Mouse (Mus musculus): ENCODE measurements at regions not wholly inside any gene's neighbourhood (a gene's known extent, or its start where the extent isn't known, plus 50 kb on each side); places are given as distances from the start of the nearest gene placed in this dataset.
"Not testable (repeated sequence)": the region's sequence is repeated elsewhere in the genome, so short reads cannot be mapped to it uniquely, and the experiment has no call there.

DNA sequence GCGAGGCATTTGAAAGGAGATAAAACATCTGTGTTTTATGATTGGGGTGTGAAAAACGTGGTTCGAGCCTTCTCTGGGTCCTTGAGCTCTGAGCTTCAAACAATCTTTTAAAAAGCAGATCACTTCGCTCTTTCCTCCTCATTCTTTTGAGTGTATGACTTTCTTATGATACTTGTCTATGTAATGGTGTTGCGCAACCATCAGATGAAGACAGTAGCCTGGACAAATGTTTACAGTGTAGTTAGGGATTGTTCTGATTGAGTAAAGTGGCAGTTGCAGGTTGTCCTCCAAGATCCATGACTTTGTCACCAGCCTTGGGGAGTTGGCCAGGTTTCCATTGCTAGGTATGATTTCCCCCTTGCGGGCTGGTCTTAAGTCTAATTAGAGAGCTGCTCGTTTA lies 116.1 kb upstream of the Pfn2 start:
- DNase-seq (ENCODE audit: low spot score in 2 of 2): no peak

DNA sequence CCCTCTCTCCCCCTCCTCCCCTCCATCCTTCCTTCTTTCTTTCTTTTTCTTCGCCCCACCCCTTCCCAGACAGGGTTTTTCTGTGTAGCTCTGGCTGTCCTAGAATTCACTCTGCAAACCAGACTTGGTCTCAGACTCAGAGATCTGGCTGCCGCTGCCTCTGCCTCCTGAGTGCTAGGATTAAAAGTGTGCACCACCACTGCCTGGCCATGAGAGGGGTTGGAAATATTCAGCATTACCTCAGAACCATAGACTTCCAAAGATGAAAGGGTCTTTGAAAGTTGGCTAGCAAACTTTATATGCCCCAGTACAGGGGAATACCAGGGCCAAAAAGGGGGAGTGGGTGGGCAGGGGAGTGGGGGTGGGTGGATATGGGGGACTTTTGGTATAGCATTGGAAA lies 122.7 kb upstream of the Pfn2 start:
- DNase-seq (ENCODE audit: low spot score in 2 of 2): not testable (repeated sequence)

DNA sequence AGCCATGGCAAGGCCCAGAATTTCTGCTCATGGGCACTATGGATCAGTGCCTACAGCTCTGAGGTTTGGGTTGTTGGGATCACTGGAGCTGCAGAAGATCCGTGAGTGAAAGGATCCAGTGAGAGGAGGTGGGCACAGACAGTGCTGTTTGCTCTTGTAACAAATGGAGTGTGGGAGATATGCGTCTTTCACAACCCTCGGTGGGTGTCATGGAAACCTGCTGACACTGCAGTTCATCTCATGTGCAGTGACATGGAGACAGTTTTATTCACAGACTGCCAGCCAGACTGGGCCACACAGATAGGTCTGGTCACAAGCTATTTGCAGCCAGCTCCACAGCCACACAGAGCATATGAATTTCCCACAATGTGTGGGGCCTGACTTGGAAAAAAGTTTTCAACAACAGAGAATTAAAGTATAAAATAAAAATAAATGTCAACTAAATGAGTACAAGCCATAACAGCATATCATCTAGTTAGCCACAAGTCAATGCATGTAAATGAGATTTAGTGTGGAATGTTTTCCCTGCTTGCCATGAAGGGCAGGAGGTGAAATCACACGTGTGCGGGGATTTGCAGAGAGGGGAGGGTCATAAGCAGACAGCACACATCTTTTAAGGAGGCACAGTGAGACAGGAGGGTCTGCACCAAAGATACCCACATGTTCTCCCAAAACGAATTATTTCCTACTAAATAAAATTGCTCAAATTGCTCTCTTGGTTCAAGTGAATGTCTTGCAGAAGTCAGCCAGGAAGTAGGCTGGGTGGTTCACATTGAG lies 124.8 kb upstream of the Pfn2 start:
- peak in 1 of 2 experiments; percentile 9 for DNase-seq (ENCODE audit: low spot score in 2 of 2)

DNA sequence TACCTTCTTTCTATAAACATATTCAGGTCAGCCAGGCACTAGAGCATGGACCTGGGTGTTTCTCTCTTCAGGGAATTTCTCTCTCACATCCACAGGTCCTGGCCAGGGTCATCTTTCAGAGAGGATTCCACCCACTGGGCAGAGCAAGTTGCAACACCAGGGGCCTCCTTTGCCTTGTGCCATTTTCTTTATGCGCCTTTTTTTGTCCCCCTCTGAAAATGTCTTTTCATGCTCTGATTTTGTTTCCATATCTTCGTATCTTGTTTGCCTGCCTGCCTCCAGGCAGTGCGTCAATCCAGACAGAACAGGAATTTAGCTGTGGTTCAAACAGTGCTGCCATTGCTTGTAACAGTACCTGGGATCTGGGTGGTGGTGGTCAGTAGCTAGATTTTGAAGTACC lies 125.7 kb upstream of the Pfn2 start:
- DNase-seq (ENCODE audit: low spot score in 2 of 2): no peak

DNA sequence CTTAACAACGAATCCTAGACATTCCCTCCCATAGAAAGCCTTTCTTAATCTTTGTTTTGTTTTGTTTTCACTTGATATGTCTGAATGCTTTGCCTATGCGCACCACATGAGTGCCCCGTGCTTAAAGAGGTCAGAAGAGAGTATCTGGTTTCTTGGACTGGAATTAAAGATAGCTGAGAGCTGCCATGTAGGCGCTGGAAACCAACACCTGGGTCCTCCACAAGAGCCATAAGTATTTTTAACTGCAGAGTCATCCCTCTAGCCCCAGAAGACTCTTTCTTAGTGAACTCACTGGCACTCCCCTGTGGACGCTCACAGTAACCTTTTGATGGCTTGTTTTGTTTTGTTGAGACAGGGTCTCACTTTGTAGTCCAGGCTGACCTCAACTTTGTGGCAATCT lies 127.5 kb upstream of the Pfn2 start:
- no peak for DNase-seq (ENCODE audit: low spot score in 2 of 2)

DNA sequence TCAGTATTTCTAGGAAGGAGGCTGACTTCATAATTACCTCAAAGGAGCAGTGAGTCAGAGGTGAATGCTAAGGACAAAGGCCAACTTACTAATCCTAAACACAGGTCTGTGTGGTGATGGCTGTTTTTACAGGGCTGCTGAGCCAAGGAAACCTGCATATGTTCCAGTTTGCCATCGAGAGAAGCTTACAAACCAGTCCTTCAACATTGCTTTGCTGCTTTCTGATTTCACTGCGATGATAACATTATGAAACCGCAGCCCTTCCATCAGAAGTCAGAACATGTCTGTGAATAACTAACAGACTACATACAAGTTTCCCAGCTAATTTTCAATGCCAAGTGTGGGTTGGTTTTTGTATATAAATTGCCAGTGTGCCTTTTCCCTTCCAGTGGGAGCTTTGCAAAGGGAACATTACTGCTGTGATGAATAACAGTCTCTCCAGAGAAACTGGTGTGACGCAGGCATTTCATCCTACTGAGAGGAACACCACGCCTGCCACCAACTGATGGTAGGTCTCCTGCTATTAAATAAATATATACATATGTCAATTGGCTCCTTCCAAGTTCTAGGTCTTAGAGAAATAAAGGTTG lies 128.9 kb upstream of the Pfn2 start:
- DNase-seq (ENCODE audit: low spot score in 2 of 2): no peak

DNA sequence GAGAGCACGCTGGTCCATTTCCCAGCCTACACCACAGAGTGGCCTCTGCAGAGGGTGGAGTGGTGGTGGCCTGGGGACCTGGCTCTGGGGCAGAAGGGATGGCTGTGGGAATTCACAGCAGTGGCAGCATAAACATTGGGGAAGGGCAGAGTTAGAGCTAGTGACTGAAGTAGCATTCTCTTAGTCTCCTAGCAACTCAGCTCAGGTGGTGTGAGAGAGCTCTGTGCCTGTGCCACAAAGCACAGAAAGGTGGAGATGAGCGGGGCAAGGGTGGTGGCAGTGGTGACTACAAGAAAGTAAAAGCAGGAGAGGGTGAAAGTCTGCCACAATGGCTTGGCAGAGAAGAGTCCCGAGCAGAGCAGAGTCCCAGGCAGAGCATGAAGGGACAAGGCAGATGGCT lies 140.3 kb upstream of the Pfn2 start:
- DNase-seq (ENCODE audit: low spot score in 2 of 2): no peak

DNA sequence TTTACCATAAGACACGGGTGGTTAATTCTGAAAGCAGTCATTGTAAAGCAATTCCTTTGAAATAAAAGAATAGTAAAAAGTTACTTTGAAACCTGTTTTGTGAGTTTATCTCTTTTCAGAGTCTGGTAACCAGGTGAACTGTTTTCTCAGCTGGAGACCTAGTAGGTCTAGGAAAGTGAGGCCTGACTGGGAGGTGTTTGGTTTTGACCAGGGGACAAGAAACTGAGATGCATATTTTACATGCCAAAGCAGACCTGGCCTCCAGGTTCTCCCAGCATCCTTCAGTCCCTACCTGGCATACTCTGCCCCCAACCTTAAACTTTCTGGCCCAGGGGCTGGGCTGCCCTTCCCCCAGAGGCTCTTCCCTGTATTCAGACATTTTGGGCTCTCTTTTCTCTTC lies 142.9 kb upstream of the Pfn2 start:
- DNase-seq (ENCODE audit: low spot score in 2 of 2): no peak

DNA sequence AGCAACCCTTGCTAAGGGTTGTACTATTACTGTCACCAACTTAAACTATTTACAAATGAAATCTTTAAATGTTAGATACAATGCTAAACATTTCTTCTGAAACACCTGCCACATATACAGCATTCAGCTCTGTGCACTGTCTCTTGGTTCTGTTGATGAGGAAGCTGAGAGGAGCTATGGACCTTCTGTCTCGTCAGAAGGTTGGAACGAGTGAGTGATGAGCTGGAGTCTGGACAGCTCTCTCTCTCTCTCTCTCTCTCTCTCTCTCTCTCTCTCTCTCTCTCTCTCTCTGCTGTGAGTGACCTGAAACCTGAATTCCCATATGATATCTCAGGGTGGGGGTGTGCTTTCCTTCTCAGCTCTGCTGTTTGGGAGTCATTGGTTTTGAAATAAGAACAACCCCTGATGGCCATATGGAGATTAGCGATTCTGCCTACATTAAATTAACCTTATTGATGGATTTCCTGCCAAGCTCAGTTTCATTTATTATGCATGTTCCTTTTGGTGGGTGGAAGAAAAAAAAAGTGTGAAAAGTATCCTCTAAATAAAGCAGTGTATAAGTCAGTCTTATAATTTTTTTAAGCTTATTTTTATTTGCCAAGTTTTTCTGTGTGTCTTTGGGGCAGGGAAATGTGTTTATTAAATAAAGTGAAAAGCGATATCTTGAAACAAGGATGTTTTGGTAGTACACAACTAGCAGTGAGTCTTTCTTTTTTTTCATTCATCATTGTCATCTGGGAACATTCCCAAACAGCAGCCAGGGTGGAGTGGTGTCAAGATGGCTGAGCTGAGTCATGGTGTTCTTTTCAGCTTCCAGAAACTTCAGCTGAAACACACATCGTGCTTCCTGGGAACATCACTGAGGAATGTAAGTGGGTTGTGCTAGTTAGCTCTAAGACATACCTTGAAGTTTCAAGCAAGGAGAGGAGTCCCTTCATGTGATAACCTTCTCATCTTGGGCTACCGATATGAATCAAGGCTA lies 150.5 kb upstream of the Pfn2 start:
- DNase-seq (ENCODE audit: low spot score in 2 of 2): peak in 1 of 2 experiments; percentile 65

DNA sequence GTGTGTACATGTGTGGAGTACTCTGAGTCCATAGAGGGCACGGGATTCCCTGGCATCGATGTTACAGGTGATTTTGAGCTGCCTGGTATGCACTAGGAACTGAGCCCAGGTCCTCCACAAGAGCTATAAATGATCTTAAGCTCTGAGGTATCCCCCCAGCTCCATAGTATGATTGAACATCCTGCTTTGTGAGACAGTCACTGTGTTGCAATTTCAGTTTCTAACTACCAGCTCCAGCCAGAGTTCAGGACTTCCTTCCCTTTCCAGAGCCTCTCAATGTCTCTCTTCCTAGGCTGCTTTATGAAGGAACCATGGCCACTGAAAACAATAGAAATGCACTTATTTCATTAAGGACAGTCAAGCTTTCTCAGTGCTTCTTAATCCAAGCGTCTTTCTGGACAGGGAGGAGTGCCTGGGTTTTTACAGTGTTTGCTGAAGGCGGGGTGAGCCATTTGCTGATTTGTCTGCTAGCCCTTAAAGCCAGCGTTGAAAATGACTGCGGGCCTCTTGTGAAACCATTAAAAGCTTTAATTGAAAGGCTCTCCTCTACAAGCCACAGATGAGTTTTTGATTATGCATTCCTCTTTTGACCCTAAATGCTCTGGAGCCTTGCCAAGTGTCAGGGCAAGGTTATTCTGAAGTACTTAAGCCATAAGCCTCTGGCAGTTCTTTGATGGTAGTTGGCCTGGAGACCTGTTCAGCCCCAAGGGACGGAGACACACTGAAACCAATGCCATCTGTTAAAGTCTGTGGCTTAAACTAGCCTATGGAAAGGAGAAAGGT lies 155.1 kb upstream of the Pfn2 start:
- no peak for DNase-seq (ENCODE audit: low spot score in 2 of 2)

DNA sequence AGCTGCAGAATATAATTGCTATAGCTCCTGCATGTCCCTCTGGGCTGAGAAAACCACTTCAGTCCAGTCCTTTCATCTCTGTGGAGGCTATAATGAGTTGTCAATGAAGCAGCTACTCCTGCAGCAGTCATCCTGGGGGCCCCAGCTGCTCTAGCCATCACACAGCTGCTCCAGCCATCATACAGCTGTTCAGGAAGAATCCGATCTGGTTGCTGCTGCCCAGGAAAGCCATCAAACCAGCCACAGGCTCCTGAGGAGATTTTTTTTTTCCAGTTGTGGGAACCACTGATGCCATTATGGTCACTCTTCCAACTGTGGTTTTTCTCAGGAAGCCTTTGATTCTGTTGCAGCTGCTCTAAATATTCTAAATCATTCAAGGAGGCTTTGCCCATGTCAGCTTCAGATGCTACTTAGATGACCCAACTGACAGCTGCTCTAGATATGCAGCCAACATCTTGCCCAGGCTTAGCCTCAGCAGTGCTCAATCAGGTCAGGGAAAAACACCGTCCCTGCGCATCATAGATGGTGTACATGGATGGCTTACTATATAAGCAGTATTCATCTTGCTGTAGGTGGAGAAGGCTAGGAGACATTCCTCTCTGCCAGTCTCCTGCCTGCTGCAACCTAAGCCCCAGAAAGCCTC lies 177.0 kb upstream of the Pfn2 start:
- no peak for DNase-seq (ENCODE audit: low spot score in 2 of 2)

DNA sequence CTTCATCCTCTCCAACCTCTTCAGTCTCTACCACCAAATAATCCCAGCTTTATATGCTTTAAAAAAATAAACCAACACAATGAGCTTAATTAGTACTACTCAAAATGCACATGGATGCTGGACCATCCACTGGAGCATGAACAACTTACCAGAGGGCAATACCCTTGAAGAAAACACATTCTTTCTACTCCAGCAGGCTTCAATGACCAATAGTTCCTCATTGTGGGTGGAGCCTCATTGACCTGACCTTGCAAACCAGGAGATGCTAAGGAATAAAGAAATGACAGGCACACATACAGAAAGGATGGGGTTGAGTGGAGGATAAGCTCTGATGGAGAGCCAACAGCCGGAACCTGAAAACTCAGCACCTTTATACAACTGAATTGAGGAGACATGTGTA lies 201.7 kb upstream of the Pfn2 start:
- no peak for DNase-seq (ENCODE audit: low spot score in 2 of 2)

DNA sequence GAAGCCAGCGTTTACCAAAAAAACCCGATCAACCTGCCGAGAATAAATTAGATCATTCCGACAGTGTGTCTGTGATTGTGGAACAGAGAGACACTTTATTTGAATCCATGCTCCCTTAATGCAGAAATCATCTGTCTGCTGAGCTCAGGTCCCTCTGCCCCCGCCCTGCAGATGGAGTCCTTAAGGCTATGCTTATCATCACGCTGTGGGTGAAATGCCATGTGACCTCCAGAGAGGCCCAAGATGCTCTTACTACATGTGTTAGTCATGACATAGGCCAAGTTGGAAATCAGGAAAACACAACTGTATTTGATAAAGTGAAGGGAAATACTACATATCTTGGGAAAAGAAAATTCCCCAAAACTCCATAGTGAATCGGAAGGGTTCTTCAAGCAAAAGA lies 206.8 kb upstream of the Pfn2 start:
- DNase-seq (ENCODE audit: low spot score in 2 of 2): no peak

DNA sequence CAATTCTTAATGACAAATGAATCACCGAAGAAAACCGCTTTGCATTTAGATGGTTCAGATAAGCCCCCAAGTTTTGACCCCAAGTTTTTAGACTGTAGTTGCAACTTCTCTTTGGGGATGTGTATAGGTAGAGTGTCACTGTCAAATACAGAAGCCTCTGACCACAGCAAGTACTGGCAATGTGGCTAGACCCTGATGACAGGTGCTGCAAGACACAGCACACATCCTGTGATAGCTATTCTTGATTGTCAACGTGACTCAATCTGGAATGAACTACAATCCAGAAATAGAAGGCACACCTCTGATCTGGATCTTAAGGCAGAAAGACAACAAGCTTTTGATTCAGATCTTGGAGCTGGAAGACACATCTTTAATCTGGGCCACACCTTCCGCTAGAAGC lies 207.3 kb upstream of the Pfn2 start:
- no peak for DNase-seq (ENCODE audit: low spot score in 2 of 2)

DNA sequence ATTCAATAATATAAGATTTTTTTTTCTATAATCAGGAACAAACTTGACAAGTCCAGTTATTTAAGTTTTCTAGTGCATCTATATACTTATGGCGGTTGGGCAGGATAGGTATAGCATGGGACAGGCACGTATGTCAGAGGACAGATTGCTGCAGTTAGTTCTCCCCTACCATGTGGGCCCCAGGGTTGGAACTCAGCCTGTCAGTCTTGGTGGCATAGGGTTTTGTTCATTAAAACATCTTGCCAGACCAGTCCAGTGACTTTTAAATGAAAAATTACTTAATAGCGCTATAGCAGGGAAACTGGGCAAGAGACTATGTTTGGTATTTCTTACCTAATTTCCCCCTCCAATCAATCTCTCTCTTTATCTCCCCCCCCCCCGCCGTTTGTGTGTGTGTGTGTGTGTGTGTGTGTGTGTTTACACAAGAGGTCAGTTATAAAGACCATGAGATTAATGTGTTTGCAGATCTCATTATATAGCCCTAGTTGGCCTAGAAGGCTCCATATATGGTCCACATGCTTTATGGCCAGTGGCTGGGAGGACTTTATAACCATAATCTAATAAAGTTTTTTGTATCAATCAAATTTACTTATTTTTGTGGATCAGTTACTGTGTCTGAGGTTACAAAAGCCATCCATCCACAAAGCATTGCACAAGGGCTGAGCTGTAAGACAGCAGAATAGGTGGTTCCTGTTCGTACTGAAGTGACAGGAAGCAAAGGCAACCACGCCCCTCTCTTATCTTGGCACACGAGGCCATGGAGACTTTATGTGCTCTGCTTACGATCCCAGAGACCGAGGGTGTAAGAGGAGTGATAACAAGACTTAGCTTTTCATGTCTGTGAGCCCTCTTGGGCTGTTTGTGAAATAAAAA lies 208.5 kb upstream of the Pfn2 start:
- DNase-seq (ENCODE audit: low spot score in 2 of 2): no peak

DNA sequence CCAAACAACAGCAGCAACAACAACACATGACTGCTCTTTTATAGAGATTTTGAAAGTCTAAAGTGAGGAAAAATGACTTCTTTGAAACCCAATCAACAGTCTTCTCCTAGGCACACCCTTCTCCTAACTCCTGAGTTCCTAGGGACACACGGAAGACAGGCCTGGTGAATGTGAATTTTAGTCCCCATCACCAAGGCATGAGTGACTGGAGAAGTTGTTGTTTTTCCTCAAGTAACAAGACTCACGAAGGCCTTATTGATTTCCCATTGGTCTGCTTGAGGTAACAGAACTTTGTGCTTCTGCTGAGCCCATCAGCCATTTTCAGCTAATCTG lies 209.2 kb upstream of the Pfn2 start:
- DNase-seq (ENCODE audit: low spot score in 2 of 2): no peak

DNA sequence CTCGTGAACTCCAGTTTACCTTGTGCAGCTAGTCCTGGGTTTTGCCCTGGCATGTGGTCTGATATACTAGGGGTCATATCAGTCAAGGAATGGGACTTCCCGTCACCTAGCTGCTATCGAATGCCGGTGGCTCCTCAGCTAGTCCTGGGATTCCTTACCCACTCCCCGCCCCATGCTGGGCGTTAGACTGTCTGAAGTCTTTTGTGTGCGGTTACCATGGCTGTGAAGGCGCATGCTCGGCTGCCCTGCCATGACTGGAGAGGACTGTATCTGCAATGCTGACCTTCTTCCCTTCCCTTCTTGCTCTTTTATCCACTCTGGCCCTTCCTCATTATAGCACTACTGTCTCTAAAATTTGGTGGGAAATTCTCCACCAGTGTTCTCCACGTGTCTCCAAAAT lies 210.3 kb upstream of the Pfn2 start:
- no peak for DNase-seq (ENCODE audit: low spot score in 2 of 2)

DNA sequence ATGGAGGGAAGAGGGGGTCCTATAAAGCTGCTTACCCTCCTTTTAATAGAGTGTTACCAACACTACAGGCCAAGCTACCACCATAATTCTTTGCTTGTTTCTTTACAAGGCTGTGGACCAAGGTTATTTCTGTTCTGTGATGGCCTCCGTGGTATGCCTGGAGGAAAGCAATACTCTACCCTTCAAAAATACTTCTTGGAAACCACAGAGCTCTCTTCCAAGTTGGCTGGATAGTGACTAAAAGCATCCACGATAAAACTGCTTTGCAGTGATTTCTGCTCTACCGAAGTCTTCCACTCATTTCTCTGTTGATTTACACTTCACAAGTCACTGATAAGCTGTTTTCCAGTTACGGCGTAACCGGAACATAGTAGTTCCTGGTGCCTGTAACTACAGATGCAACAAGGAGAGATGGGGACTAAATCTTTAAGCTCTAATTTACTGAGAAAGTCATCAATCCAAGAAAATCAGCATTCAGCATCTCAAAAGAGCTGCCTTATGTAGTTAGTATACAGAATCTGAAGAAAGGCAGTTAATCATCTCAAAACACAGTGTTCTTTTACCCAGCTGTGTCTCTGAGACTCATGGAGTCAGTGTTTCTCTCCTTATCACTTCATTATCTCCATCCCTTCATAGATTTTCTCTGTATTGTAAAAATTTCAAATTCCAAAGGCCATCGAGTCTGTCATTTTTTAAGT lies 216.1 kb upstream of the Pfn2 start:
- no peak for DNase-seq (ENCODE audit: low spot score in 2 of 2)

DNA sequence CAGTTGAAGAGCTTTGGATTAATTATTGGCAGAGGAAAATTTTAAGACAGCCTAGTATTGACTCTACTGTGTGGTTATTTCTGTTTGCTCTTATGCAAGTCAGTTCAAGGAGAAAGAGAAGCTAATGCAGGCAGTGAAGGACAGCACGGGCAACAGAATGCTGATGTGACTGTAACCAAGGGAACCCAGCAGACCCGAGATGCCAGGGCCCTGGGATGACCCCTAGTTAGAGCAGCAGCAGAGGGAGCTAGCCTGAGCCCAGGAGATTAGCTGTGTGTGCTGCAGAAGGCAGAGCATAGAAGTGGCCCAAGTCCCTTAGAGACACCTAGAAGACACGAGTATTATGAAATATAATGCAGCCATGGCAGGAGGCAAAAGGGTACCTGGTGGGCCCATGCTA lies 223.7 kb upstream of the Pfn2 start:
- DNase-seq (ENCODE audit: low spot score in 2 of 2): no peak

Data from left cerebral cortex, adult 8-10 months (tissue).